Mouse (Mus musculus): ENCODE measurements around the gene Zdhhc20. TPM values are rescaled to one million over a fixed set of nuclear protein-coding genes. Genes with fewer than 3 reads are reported as not detected.
A peak's percentile ranks its signal among the peaks of the same experiment; 100 is the strongest.

Gene Zdhhc20
- polyA plus RNA-seq, 1 experiment: 5.1 TPM

GRCm38 (mm10) chr14:57881074-57881473, 9.0 kb downstream of the Zdhhc20 start:
- TF ChIP-seq POLR2A (IDR thresholded peaks at IDR 0.05; ENCODE audit: low read depth, low read length) (no peak), CTCF (IDR thresholded peaks at IDR 0.05; ENCODE audit: extremely low read depth, insufficient read depth, insufficient read length, insufficient replicate concordance) (no peak)
- no peak for DNase-seq (ENCODE audit: low read depth in 1 of 2, low spot score in 2 of 2)
- Histone ChIP-seq H3K36me3 (ENCODE audit: control insufficient read depth, insufficient read depth, low read length) (no peaks in the 10 kb centered on the region), H3K4me3 (ENCODE audit: extremely low read depth, insufficient read depth, insufficient read length) (no peak overlapping the region), H3K27me3 (ENCODE audit: control insufficient read depth, insufficient read depth, low read length) (no peaks in the 10 kb centered on the region), H3K27ac (ENCODE audit: insufficient read depth, low read length) (no peak overlapping the region), H3K4me1 (ENCODE audit: control insufficient read depth, insufficient read depth, insufficient read length) (peaks cover 3% of the 10 kb centered on the region)

- Histone ChIP-seq H3K36me3 (ENCODE audit: control insufficient read depth, insufficient read depth, low read length) (peaks cover 2% of the 10 kb centered on the region; the same call in 1 of the 2 replicates), H3K4me3 (ENCODE audit: extremely low read depth, insufficient read depth, insufficient read length) (no peak overlapping the region), H3K27ac (ENCODE audit: insufficient read depth, low read length) (no peak overlapping the region), H3K4me1 (ENCODE audit: control insufficient read depth, insufficient read depth, insufficient read length) (peaks cover 3% of the 10 kb centered on the region), H3K27me3 (ENCODE audit: control insufficient read depth, insufficient read depth, low read length) (no peaks in the 10 kb centered on the region)
- WGBS: 90% methylated on average over 9 of the region's 9 CpGs
- TF ChIP-seq POLR2A (IDR thresholded peaks at IDR 0.05; ENCODE audit: low read depth, low read length): no peak
- no peak for TF ChIP-seq CTCF (IDR thresholded peaks at IDR 0.05; ENCODE audit: extremely low read depth, insufficient read depth, insufficient read length, insufficient replicate concordance)
- no peak for DNase-seq (ENCODE audit: low read depth in 1 of 2, low spot score in 2 of 2)
These were observed 12.2 kb downstream of the Zdhhc20 start for GRCm38 (mm10) chr14:57877921-57878320.

DNA sequence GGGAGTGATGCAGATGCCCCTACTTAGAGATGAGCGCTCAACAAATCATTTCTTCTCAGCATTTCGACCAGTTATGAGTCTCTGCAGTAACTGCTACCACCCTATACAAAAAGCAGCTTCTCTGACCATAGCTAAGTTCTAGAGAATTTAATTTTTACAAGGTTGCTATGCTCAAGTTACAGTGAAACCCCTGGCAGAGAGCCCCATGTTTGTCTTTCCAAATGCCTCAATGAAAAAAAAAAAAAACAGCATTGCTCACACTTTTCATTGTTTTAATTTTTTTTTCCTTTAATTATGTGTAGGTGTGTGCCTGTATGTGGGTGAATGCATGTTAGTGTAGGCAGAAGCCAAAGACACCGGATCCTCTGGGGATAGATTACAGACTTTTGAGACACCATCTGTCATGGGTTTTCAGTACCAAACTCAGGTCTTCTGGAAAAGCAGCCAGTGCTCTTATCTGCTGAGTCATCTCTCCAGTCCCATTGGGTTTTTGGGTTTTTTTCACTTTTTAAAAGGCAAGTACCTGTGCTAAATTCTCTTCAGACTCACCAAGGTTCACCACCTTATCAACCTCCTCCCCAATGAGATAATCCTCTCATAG, 23.3 kb downstream of the Zdhhc20 start:
- H3K27ac ChIP-seq (ENCODE audit: insufficient read depth, low read length): no peak overlapping the region
- DNase-seq (ENCODE audit: low read depth in 1 of 2, low spot score in 2 of 2): no peak
- no peaks in the 10 kb centered on the region; the same call in 1 of the 2 replicates for H3K4me1 ChIP-seq (ENCODE audit: control insufficient read depth, insufficient read depth, insufficient read length)
- no peaks in the 10 kb centered on the region for H3K27me3 ChIP-seq (ENCODE audit: control insufficient read depth, insufficient read depth, low read length)
- 94% methylated on average over 3 of the region's 3 CpGs for WGBS
- TF ChIP-seq CTCF (IDR thresholded peaks at IDR 0.05; ENCODE audit: extremely low read depth, insufficient read depth, insufficient read length, insufficient replicate concordance) (no peak), POLR2A (IDR thresholded peaks at IDR 0.05; ENCODE audit: low read depth, low read length) (no peak)
- H3K36me3 ChIP-seq (ENCODE audit: control insufficient read depth, insufficient read depth, low read length): peaks cover 5% of the 10 kb centered on the region; the same call in 1 of the 2 replicates
- H3K4me3 ChIP-seq (ENCODE audit: extremely low read depth, insufficient read depth, insufficient read length): no peak overlapping the region

DNA sequence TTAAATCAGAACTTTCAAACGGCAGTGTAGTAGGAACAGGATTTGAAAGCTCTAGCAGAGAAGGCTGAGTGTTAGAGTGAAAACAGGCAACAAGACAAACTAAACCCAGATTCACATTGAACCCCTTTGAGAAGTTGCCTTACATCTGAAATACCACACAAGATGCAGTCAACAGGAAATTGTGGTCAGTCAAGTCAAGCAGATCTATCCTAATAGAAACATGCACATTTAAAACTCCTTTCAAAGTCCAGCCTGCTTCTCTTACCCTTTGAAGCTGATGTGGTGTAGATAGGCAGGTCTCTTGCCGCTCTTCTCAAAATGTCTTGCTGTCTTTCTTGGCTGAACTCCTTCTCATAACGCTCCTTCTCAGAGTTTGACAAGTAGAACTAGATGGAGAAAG, 24.8 kb downstream of the Zdhhc20 start:
- no peak for TF ChIP-seq POLR2A (IDR thresholded peaks at IDR 0.05; ENCODE audit: low read depth, low read length)
- no peak for TF ChIP-seq CTCF (IDR thresholded peaks at IDR 0.05; ENCODE audit: extremely low read depth, insufficient read depth, insufficient read length, insufficient replicate concordance)
- Histone ChIP-seq H3K4me3 (ENCODE audit: extremely low read depth, insufficient read depth, insufficient read length) (no peak overlapping the region), H3K27ac (ENCODE audit: insufficient read depth, low read length) (peak overlapping the region; percentile 27; the same call in 1 of the 2 replicates), H3K27me3 (ENCODE audit: control insufficient read depth, insufficient read depth, low read length) (no peaks in the 10 kb centered on the region), H3K4me1 (ENCODE audit: control insufficient read depth, insufficient read depth, insufficient read length) (no peaks in the 10 kb centered on the region; the same call in 1 of the 2 replicates), H3K36me3 (ENCODE audit: control insufficient read depth, insufficient read depth, low read length) (peaks cover 3% of the 10 kb centered on the region; the same call in 1 of the 2 replicates)
- WGBS: 46% methylated on average over 3 of the region's 3 CpGs
- DNase-seq (ENCODE audit: low read depth in 1 of 2, low spot score in 2 of 2): peak in 1 of 2 experiments; percentile 19

DNA sequence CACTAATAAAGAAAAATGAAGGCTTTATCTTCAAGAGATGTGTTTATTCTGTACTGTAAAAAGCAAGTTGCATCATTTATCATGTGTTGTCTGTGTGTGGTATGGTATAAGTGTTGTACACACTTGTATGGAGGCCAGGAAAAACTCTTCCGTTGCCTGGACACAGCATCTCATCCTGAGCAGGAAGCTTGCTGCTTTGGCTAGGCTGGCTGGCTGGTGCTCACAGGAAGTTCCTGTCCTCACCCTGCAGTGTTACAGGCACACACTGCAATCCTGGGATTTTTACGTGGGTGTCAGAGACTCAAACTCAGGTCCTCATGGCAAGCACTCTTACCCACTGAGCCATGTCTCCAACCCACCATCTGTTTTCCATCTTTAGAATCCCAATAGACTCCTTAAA, 26.9 kb downstream of the Zdhhc20 start:
- Histone ChIP-seq H3K4me3 (ENCODE audit: extremely low read depth, insufficient read depth, insufficient read length) (no peak overlapping the region), H3K27me3 (ENCODE audit: control insufficient read depth, insufficient read depth, low read length) (no peaks in the 10 kb centered on the region), H3K27ac (ENCODE audit: insufficient read depth, low read length) (no peak overlapping the region), H3K36me3 (ENCODE audit: control insufficient read depth, insufficient read depth, low read length) (peaks cover 3% of the 10 kb centered on the region; the same call in 1 of the 2 replicates), H3K4me1 (ENCODE audit: control insufficient read depth, insufficient read depth, insufficient read length) (no peaks in the 10 kb centered on the region; the same call in 1 of the 2 replicates)
- 76% methylated on average over 2 of the region's 2 CpGs for WGBS
- DNase-seq (ENCODE audit: low read depth in 1 of 2, low spot score in 2 of 2): no peak
- TF ChIP-seq POLR2A (IDR thresholded peaks at IDR 0.05; ENCODE audit: low read depth, low read length): no peak
- TF ChIP-seq CTCF (IDR thresholded peaks at IDR 0.05; ENCODE audit: extremely low read depth, insufficient read depth, insufficient read length, insufficient replicate concordance): no peak

GRCm38 (mm10) chr14:57861987-57862412, 28.1 kb downstream of the Zdhhc20 start:
- no peak overlapping the region for H3K27ac ChIP-seq (ENCODE audit: insufficient read depth, low read length)
- DNase-seq (ENCODE audit: low read depth in 1 of 2, low spot score in 2 of 2): no peak
- no peaks in the 10 kb centered on the region; the same call in 1 of the 2 replicates for H3K4me1 ChIP-seq (ENCODE audit: control insufficient read depth, insufficient read depth, insufficient read length)
- H3K4me3 ChIP-seq (ENCODE audit: extremely low read depth, insufficient read depth, insufficient read length): no peak overlapping the region
- WGBS: 85% methylated on average over 4 of the region's 4 CpGs
- peaks cover 6% of the 10 kb centered on the region for H3K36me3 ChIP-seq (ENCODE audit: control insufficient read depth, insufficient read depth, low read length)
- no peaks in the 10 kb centered on the region for H3K27me3 ChIP-seq (ENCODE audit: control insufficient read depth, insufficient read depth, low read length)
- TF ChIP-seq POLR2A (IDR thresholded peaks at IDR 0.05; ENCODE audit: low read depth, low read length): no peak
- no peak for TF ChIP-seq CTCF (IDR thresholded peaks at IDR 0.05; ENCODE audit: extremely low read depth, insufficient read depth, insufficient read length, insufficient replicate concordance)

DNA sequence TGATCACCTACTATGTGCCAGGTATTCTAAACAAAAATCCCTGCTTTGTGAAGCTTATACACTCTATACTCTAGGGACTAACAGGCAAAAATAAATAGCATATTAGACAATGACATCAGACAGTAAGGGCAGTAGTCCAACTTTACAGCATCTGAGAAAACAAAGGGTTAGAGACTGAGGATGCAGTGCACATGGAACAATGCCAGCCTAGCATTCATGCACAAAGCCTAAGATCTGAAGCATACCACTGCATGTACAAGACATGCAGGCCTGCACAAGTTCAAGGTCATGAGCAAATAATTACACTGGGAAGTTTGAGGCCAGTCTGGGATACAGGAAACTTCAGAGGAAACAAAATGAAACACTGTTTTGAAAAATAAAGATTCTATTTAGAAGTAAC, 30.6 kb downstream of the Zdhhc20 start:
- Histone ChIP-seq H3K27ac (ENCODE audit: insufficient read depth, low read length) (no peak overlapping the region), H3K4me1 (ENCODE audit: control insufficient read depth, insufficient read depth, insufficient read length) (no peaks in the 10 kb centered on the region), H3K27me3 (ENCODE audit: control insufficient read depth, insufficient read depth, low read length) (no peaks in the 10 kb centered on the region), H3K4me3 (ENCODE audit: extremely low read depth, insufficient read depth, insufficient read length) (no peak overlapping the region), H3K36me3 (ENCODE audit: control insufficient read depth, insufficient read depth, low read length) (peaks cover 4% of the 10 kb centered on the region)
- no peak for DNase-seq (ENCODE audit: low read depth in 1 of 2, low spot score in 2 of 2)
- no peak for TF ChIP-seq CTCF (IDR thresholded peaks at IDR 0.05; ENCODE audit: extremely low read depth, insufficient read depth, insufficient read length, insufficient replicate concordance)
- TF ChIP-seq POLR2A (IDR thresholded peaks at IDR 0.05; ENCODE audit: low read depth, low read length): no peak
